Mouse (Mus musculus) stomach, embryonic 15.5 days (tissue): Measurements from ENCODE around the gene Flna. TPM values are rescaled to one million over a fixed set of nuclear protein-coding genes. Genes with fewer than 3 reads are reported as not detected.

ENCODE experiments used
- ATAC-seq: fragments of 200-750 bp; cut with Nextera tagmentation; 2 replicates; pipeline ENCODE4 v1.8.0; 2017; ENCODE audit warnings: low read depth, moderate number of reproducible peaks, moderate TSS enrichment; ENCODE audit not compliant: insufficient read depth, low FRiP score
- H3K27ac ChIP-seq: fragments of 300-500 bp; sonication (generic); 2 replicates; pipeline ENCODE4 v1.5.1; 2015; ENCODE audit warnings: mild to moderate bottlenecking, inconsistent platforms
- H3K27me3 ChIP-seq: fragments of 300-500 bp; sonication (generic); replicated peaks from 2 replicates; pipeline ENCODE4 v1.6.1; 2015; ENCODE audit warnings: inconsistent platforms
- H3K36me3 ChIP-seq: fragments of 300-500 bp; sonication (generic); 2 replicates; pipeline ENCODE4 v1.6.1; 2015; ENCODE audit warnings: inconsistent platforms
- H3K4me1 ChIP-seq: fragments of 300-500 bp; sonication (generic); 2 replicates; pipeline ENCODE4 v1.6.1; 2015; ENCODE audit warnings: inconsistent platforms
- H3K4me2 ChIP-seq: fragments of 300-500 bp; sonication (generic); 2 replicates; pipeline ENCODE4 v1.6.1; 2015; ENCODE audit warnings: mild to moderate bottlenecking, inconsistent platforms
- H3K4me3 ChIP-seq: fragments of 300-500 bp; sonication (generic); replicated peaks from 2 replicates; pipeline ENCODE4 v1.5.1; 2015; ENCODE audit warnings: inconsistent platforms
- H3K9ac ChIP-seq: fragments of 300-500 bp; sonication (generic); 2 replicates; pipeline ENCODE4 v1.6.1; 2015; ENCODE audit warnings: inconsistent platforms
- H3K9me3 ChIP-seq: fragments of 300-500 bp; sonication (generic); 2 replicates; pipeline ENCODE4 v1.6.1; 2016; ENCODE audit warnings: inconsistent platforms
- WGBS: fragments of 180-500 bp; shearing (Covaris S2); methylation state at CpG from one replicate; pipeline ENCODE4 v1.1.7; 2015; 5-methylcytosine and 5-hydroxymethylcytosine counted together
- polyA plus RNA-seq: library from polyadenylated mRNA; unstranded; fragments of >200 nt; fragmentation: Nextera tagmentation; extraction: Ambion mirVana; gene quantifications from 2 replicates; pipeline ENCODE4 v1.2.1, GENCODE M21; 2015

The Flna gene
- polyA plus RNA-seq, result 346 and 386 TPM in 2 replicates

- Histone ChIP-seq H3K36me3 (no peaks in the 10 kb centered on the region), H3K27me3 (no peaks in the 10 kb centered on the region), H3K9ac (0 out of 2 replicates have a peak within 1 kb of the TSS, but pooled peaks have one; percentile 16), H3K27ac (peak within 1 kb of the TSS; percentile 82), H3K9me3 (no peaks in the 10 kb centered on the region), H3K4me3 (peak within 1 kb of the TSS; percentile 42), H3K4me2 (peak within 1 kb of the TSS; percentile 61), H3K4me1 (no peaks in the 10 kb centered on the region)
- no peak for ATAC-seq
- WGBS, result 24% methylated on average over 37 of the region's 38 CpGs
Observed at GRCm38 (mm10) chrX:74249615-74250014, at the start of gene Flna. TSS of gene Flna (minus strand) at chrX:74249820.

- Histone ChIP-seq H3K27me3 (no peaks in the 10 kb centered on the region), H3K9ac (no peak overlapping the region), H3K9me3 (no peaks in the 10 kb centered on the region), H3K4me1 (no peaks in the 10 kb centered on the region), H3K4me3 (no peak overlapping the region), H3K4me2 (no peak overlapping the region), H3K36me3 (peaks cover 3% of the 10 kb centered on the region; the same call in 1 of the 2 replicates), H3K27ac (no peak overlapping the region)
- ATAC-seq, result no peak
- 63% methylated on average over 1 of the region's 1 CpGs for WGBS
Observed at GRCm38 (mm10) chrX:74298348-74298747, 48.7 kb upstream of the Flna start.

GRCm38 (mm10) chrX:74296538-74297448 lies 47.2 kb upstream of the Flna start, which contains the start of gene Atp6ap1:
TSS of gene Atp6ap1 (plus strand) at chrX:74297097.
- ATAC-seq, result peak; percentile 98
- peak within 1 kb of the TSS; percentile 53 for H3K4me2 ChIP-seq
- no peaks in the 10 kb centered on the region for H3K4me1 ChIP-seq
- peak within 1 kb of the TSS; percentile 64 for H3K27ac ChIP-seq
- peak within 1 kb of the TSS; percentile 66 for H3K4me3 ChIP-seq
- 17% methylated on average over 37 of the region's 37 CpGs for WGBS
- peak within 1 kb of the TSS; percentile 44 for H3K9ac ChIP-seq
- H3K27me3 ChIP-seq, result no peaks in the 10 kb centered on the region
- no peaks in the 10 kb centered on the region for H3K9me3 ChIP-seq
- H3K36me3 ChIP-seq, result peaks cover 3% of the 10 kb centered on the region; the same call in 1 of the 2 replicates

- Histone ChIP-seq H3K9ac (no peak overlapping the region), H3K4me2 (no peak overlapping the region), H3K4me1 (no peaks in the 10 kb centered on the region), H3K36me3 (no peaks in the 10 kb centered on the region), H3K9me3 (no peaks in the 10 kb centered on the region), H3K27me3 (no peaks in the 10 kb centered on the region), H3K4me3 (no peak overlapping the region), H3K27ac (no peak overlapping the region)
- no peak for ATAC-seq
- 76% methylated on average over 4 of the region's 4 CpGs for WGBS
Observed at GRCm38 (mm10) chrX:74293431-74293830, 43.8 kb upstream of the Flna start.

- Histone ChIP-seq H3K36me3 (no peaks in the 10 kb centered on the region), H3K4me3 (peak overlapping the region; percentile 58), H3K4me2 (peak overlapping the region; percentile 73), H3K9me3 (no peaks in the 10 kb centered on the region), H3K9ac (peak overlapping the region; percentile 48), H3K27me3 (no peaks in the 10 kb centered on the region), H3K27ac (peak overlapping the region; percentile 91), H3K4me1 (no peaks in the 10 kb centered on the region; the same call in 1 of the 2 replicates)
- WGBS, result 34% methylated on average over 5 of the region's 5 CpGs
- no peak for ATAC-seq
Observed at GRCm38 (mm10) chrX:74283092-74283437, 33.4 kb upstream of the Flna start.

GRCm38 (mm10) chrX:74282395-74283091 lies 32.9 kb upstream of the Flna start:
- Histone ChIP-seq H3K4me1 (no peaks in the 10 kb centered on the region; the same call in 1 of the 2 replicates), H3K4me2 (peak overlapping the region; percentile 73), H3K4me3 (peak overlapping the region; percentile 58), H3K9ac (peak overlapping the region; percentile 48), H3K36me3 (no peaks in the 10 kb centered on the region), H3K27me3 (no peaks in the 10 kb centered on the region), H3K9me3 (no peaks in the 10 kb centered on the region), H3K27ac (peak overlapping the region; percentile 91)
- WGBS, result 25% methylated on average over 39 of the region's 39 CpGs
- ATAC-seq, result peak; percentile 36

- peak; percentile 96 for ATAC-seq
Observed at GRCm38 (mm10) chrX:74281732-74282394, 32.2 kb upstream of the Flna start, which contains the start of the genes Taz and Dnase1l1. TSS of gene Taz (plus strand) at chrX:74281912. TSS of gene Dnase1l1 (minus strand) at chrX:74282337.

GRCm38 (mm10) chrX:74281041-74281731 lies 31.6 kb upstream of the Flna start:
- Histone ChIP-seq H3K4me3 (peak overlapping the region; percentile 58), H3K4me1 (no peaks in the 10 kb centered on the region; the same call in 1 of the 2 replicates), H3K9me3 (no peaks in the 10 kb centered on the region), H3K4me2 (peak overlapping the region; percentile 73), H3K27ac (peak overlapping the region; percentile 91), H3K36me3 (no peaks in the 10 kb centered on the region), H3K9ac (no peak overlapping the region), H3K27me3 (no peaks in the 10 kb centered on the region)
- ATAC-seq, result no peak
- WGBS, result 13% methylated on average over 14 of the region's 14 CpGs

More at GRCm38 (mm10) chrX:74281732-74282394, 32.2 kb upstream of the Flna start, which contains the start of the genes Taz and Dnase1l1:
- H3K9me3 ChIP-seq, result no peaks in the 10 kb centered on the region
- 13% methylated on average over 16 of the region's 16 CpGs for WGBS
- H3K4me1 ChIP-seq, result no peaks in the 10 kb centered on the region; the same call in 1 of the 2 replicates
- no peaks in the 10 kb centered on the region for H3K27me3 ChIP-seq
- no peaks in the 10 kb centered on the region for H3K36me3 ChIP-seq
- H3K4me3 ChIP-seq, result peak within 1 kb of the TSS; percentile 58
- peak within 1 kb of the TSS; percentile 73 for H3K4me2 ChIP-seq
- peak within 1 kb of the TSS; percentile 48 for H3K9ac ChIP-seq
- H3K27ac ChIP-seq, result peak within 1 kb of the TSS; percentile 91

- no peaks in the 10 kb centered on the region for H3K36me3 ChIP-seq
Observed at GRCm38 (mm10) chrX:74277916-74278315, 28.3 kb upstream of the Flna start.

GRCm38 (mm10) chrX:74273422-74274322 lies 24.1 kb upstream of the Flna start:
- Histone ChIP-seq H3K4me1 (no peaks in the 10 kb centered on the region), H3K27ac (peak overlapping the region; percentile 26; the same call in 1 of the 2 replicates), H3K9me3 (no peaks in the 10 kb centered on the region), H3K36me3 (no peaks in the 10 kb centered on the region), H3K9ac (no peak overlapping the region), H3K4me2 (no peak overlapping the region), H3K27me3 (no peaks in the 10 kb centered on the region), H3K4me3 (no peak overlapping the region)
- ATAC-seq, result no peak
- WGBS, result 27% methylated on average over 10 of the region's 10 CpGs

More at GRCm38 (mm10) chrX:74277916-74278315, 28.3 kb upstream of the Flna start:
- H3K9me3 ChIP-seq, result no peaks in the 10 kb centered on the region
- H3K4me3 ChIP-seq, result no peak overlapping the region
- H3K4me1 ChIP-seq, result no peaks in the 10 kb centered on the region
- H3K9ac ChIP-seq, result no peak overlapping the region
- no peaks in the 10 kb centered on the region for H3K27me3 ChIP-seq
- ATAC-seq, result no peak
- H3K27ac ChIP-seq, result no peak overlapping the region
- no peak overlapping the region for H3K4me2 ChIP-seq
- WGBS, result 60% methylated on average over 8 of the region's 8 CpGs
